Mouse (Mus musculus) brain, embryonic 14.5 days (tissue): ENCODE results near the gene Plpp2.

ENCODE experiments used
- CTCF ChIP-seq: fragments of 200-500 bp; IDR thresholded peaks from 2 replicates; pipeline ENCODE4 v1.5.1; 2012; ENCODE audit warnings: inconsistent platforms, mild to moderate bottlenecking, moderate library complexity, borderline replicate concordance; ENCODE audit not compliant: insufficient read depth, insufficient read length; ENCODE audit errors: extremely low read depth
- POLR2A ChIP-seq: fragments of 200-500 bp; IDR thresholded peaks from 2 replicates; pipeline ENCODE4 v1.6.1; 2012; ENCODE audit warnings: mild to moderate bottlenecking, inconsistent platforms, borderline replicate concordance; ENCODE audit not compliant: poor library complexity, insufficient read depth, insufficient read length, severe bottlenecking; ENCODE audit errors: extremely low read depth

DNA sequence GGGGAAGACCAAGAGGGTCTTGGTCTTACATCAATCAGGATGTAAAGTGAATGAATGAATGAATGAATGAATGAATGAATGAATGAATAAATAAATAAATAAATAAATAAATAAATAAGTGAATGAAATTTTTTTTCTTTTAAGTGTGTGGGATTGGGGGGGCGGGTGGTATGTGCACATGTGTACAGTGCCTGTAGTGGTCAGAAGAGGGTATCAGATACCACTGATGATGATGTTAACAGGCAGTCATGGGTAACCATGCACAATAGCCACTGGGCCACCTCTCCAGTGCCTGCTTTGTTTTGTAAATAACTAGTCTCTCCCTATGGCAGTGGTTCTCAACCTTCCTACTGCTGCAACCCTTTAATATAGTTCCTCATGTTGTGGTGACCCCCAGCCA, 9.2 kb downstream of the Plpp2 start:
- no peak for TF ChIP-seq POLR2A
- TF ChIP-seq CTCF: no peak
